Mouse (Mus musculus) mesoderm, embryonic 11.5 days (tissue): ENCODE measurements around the gene Mgp.

Experiments used
- DNase-seq: peaks from one replicate; pipeline ENCODE4 v3.0.0-alpha.2; 2012; ENCODE audit warnings: low read depth, low spot score

The Mgp gene

DNA sequence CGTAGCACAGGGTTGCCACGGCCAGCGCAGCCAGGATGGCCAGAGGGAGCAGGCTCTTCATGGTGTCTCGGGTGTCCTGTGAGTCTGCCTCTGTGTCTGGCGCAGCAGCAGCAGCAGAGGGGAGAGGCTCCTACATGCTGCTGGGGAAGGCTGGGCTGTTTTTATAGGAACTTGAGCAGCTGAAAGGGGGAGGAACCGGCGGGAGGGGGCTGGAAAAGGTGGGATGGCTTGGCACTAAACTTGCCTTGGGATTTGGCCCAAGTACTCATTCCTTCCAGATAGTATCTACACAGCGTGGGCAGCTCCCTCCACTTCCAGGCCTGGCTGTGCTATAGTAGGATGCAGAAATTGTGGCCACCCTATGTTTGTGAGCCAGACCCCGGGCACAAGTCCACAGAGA, at the start of gene Mgp:
Mgp (minus strand) TSS at position 154 of the 400 bp plus-strand sequence.
- DNase-seq, result no peak

DNA sequence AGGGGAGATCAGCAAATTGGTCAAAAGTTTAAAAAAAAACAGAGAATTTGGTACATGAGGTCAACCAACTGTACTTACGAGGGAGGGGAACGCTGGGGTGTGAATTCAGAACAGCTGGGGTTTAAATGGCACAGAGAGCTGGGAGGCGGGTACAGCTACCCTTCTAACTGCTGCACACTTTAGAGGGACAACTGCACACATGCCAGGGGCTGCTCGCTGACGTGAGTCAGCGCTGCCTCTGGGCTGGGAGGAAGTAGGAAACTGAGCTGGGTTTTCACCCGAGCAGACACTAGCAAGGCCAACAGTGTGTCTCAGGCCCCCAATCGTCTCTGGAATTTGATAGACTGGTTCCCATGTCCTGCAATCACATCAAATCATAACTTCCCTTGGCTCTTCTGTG, 49.4 kb upstream of the Mgp start:
- DNase-seq, result no peak

DNA sequence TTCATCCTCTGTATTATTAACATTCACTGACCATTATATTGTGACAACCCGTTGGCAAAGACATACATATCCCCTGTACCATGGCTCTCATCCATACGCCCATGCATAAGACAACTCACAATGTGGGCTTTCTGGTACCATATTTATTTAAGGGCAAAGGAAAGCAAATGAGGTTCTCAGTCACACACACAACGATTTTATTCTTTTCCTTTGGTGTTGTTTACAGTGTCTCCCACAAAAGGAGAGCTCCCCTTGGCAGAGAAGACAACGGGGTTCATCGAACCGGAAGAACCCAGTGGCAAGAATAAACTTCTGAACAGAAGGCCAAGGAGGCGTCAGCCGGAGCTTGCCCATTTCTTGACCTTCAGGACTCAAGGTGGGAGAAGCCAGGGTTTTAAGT, 47.9 kb upstream of the Mgp start, which contains the start of gene Pde6h:
Pde6h (plus strand) TSS at position 301 of the 400 bp plus-strand sequence.
- DNase-seq, result no peak

DNA sequence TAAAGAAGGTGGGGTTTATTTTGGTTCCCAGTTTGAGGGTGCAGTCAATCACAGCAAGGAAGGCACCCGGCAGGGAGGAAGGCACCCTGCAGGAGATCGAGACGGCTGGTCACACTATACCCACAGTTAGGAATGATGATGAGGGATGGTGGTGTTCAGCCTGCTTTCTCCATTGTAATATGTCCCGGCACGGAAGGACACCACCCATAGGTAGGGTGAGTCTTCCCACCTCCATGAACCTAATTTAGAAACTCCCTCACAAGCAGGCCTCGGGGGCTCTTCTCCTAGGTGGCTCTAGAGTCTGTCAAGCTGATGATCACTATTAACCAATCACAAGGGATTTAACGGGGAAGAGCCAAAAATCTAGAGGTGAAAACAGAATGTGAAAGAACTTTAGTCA, 47.2 kb upstream of the Mgp start:
- no peak for DNase-seq

DNA sequence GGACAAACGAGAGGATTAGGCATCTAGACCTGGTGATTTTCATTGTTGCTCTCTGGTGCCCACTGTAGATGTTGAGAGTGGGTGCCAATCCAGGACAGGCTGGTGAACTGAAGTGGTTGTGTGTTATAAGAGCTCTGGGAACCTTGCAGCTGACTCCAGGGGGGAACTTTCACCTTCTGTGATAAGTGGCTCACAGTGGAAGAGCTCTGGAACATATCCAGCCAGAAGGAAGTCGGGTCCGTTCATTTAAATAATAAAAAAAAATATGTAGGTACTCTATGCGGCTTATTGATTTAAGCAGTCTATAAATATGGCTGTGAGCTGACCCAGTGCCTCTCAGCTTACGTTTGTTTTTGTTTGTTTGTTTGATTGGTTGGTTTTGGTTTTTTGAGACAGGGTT, 46.5 kb upstream of the Mgp start, which contains the start of gene Erp27:
Erp27 (minus strand) TSS at position 101 of the 400 bp plus-strand sequence.
- DNase-seq, result no peak

DNA sequence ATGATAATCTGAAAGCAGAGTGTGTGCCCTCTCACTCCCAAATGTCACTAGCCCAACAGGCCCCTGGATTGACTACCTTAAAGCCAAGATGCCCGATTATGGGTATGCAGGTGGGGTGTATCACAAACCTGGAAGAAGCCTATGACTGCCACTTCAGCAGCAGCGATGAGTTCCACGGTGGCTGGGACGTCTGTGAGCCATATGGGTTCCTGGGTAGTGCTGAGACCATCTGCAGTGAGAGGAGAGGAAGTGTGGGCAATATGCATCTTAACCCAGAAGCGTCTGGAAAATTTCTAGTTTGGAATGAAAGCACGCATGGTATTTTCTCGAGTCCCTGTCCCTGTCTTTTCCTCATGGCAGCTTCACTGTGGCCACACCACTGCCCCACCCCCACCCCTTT, 46.0 kb upstream of the Mgp start:
- DNase-seq, result no peak

DNA sequence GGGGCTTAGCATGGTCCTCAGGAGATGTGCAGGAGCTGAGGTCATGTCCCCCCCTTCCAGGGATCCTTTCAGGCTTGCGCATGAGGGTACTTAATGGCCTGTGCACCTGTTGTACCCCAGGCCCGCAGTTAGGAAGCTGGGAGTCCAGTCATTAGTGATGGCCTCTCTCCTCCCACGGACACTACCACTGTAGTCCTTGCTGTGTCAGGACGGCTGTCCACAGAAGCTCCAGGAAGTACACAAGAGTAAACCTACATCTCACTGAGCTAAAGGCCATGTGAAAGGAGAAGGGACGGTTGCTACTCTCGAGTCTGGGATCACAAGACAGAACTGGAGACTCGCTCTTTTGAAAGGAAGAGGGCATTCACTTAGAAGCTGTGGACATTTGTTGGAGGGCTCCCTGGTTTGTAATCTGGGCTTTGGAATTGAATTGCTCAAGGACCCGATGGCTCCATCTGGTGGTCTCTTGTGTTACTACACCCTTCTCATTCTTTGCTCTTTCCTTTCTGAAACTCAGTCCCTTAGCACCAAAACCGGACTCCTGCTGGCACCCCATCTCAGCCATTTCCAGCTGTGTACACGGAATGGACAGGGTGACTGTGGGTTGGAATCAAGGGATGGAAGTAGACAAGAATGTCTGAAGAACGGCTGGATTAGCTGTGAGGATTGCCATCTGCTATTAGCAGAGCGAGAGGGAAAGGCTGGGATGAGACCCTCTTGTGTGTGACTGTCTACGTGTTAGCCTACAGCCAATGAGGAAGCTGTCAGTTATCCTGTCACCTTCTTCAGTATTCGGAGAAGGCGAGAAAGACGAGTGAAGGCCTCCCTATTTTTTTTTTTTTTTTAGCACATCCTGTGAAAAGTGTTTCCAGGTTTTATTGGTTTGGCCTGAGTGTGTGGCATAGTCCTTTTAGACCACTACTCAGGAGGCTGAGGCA, 45.0 kb upstream of the Mgp start:
- DNase-seq, result peak; percentile 41

DNA sequence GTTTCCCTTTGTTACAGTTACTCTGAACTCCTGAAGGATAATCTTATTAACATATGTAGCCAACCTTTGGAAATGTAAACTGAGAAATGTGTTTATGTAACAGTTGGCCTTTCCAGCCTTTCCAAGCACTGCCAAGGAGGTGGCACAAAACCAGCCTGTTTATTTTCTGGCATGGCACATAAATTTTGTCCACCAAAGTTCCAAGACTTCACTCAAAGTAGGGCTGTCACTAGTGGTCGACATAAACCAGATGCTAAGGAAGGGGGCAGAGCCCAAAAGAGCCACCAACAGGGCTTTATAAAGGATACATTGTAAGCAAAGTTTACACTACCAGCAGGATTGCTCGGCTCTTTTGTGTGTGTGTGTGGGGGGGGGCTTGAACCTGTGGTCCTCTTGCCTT, 42.3 kb upstream of the Mgp start:
- DNase-seq, result no peak

DNA sequence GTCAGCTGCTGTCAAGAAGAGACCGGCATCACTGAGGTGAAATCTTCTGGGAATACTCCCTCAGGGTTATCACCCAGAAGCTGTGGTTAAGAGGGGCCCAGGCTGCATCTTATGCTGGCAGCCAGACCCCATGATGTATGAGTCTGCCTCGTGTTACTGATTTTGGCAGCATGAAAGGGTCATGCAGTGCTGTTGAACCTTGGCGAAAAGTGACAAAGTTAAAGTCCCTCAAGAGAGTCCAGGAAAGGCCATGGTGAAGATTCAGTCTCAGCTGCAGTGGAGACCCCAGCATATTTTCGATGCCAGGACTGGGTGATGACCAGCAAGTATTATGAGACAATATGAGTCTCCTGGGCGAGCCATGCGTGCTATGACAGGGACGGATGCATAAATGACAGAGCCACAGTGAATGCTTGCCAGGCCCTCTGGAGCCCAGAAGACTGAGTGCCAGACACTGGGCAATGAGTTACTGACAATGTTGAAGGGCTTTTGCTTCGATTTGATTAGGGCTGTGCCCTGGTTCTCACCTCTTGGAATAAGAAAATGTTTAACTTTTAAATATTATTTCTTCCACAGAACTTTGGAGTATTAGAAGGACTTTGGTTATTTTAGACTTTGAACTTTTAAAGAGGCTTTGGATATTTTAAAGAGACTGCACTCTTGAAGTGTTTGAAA, 40.2 kb upstream of the Mgp start:
- DNase-seq, result no peak

DNA sequence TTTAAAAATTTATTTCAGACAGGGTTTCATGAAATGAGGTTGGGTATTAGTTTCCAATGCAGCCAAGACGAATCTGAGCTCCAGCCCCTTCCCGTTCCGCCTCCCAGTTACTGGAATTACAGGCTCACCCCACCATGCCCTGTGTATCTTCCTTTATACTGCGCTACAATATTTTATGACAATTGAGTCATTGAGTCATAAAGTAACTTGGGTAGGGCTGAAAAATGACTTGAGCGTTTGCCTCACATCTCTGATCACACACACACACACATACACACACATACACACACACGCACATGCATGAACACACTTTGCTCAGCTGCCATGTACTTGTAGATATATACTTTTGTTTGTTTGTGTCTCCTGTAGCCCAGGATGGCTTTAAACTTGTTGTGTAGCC, 38.6 kb upstream of the Mgp start:
- no peak for DNase-seq

DNA sequence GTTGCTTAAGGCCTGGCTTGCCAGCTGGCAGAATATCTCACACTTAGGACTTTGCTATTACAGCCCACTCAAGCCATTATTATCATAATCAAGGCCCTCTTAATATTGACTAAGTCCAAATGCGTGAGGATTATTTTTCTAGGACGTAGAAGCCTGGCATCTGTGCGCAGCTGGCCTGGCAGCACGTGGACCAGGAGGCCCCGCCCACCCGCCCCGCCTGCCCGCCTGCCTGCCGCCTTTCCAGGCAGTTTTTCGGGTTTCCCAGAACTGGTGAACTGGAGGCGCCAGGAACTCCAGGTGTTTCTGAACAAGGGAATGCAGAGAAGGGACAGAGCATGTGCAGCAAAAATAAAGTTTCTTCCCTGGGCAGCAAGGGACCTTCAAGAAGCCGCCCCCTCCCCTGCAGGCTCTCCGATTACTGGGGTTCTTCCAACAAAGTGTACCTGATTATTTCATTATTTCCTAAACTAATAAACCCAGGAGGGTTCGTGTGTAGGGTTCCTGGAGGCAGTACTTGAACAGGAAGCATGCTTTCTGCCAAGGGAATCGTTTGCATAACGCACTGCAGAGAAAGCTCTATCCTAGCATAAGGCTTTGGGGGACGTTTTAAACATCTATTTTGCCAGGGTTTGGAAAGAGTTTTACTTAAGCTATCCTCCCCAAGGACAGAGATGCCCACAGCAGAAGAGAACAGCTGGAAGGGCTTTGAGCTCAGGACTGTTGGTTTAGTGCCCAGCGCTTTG, 37.9 kb upstream of the Mgp start:
- peak; percentile 23 for DNase-seq

DNA sequence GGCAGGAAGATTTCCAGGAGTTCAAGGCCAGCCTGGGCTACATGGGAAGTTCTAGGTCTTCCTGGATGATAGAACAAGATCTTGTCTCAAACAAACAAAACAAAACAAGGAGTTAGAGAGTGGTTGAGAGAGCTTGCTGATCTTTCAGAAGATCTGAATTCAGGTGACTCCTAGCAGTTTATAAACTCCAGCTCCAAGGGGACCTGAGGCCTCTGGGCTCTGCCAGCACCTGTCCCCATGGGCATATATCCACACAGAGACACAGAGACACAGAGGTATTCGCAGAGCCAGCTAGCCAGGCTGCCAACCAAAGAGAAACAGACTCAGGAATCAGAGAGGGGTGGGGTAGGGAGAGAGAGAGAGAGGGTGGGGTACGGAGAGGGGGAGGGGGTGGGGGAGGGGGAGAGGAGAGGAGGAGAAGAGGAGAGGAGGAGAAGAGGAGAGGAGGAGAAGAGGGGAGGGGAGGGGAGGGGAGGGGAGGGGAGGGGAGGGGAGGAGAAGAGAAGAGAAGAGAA, 37.2 kb upstream of the Mgp start:
- DNase-seq, result no peak

DNA sequence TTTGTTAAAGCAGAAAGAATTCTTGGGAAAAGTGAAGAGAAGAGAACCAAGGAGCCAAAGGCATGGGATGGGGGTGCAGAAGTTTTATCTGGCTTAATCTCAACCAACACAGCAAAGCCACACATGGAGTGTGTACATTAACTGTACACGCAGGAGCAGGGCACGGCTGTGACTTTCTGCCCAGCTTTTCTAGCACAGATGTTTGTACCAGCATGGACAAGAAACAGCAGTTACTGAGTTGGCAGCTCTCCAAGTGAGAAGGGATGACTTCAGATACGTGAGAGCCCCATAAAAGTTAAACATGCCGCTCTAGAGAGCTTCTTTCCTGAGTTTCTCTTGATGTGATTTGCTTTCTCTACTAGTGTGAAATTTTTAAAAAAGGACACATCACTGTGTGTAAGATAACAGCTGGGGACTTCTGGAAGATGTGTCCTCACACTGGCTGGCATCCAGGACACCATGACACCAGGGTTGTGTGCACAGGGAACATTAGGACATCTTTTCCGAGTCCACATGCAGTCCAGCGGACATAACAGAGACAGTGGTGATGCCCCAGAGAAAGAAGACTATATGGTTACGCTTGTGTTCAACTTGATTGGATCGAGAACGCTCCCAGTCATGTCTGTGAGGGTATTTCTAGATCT, 34.7 kb upstream of the Mgp start:
- no peak for DNase-seq

DNA sequence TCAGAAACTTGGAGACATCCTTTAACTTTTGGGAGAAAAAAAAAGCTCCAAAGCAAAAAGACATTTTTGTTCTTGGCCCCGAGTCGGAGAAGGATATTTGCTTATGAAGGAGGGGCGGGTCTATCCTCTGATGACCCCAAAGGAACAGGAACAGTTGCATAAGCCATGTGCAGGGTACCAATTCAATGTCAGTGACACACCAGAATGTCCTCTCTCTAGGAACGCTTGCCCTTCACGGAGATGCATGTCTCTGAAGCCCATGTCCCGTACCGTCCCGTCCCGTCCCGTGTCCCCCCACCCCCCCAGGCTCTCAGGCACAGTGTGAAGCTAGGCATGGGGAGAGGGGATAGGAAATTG, 31.3 kb upstream of the Mgp start:
- DNase-seq, result no peak

DNA sequence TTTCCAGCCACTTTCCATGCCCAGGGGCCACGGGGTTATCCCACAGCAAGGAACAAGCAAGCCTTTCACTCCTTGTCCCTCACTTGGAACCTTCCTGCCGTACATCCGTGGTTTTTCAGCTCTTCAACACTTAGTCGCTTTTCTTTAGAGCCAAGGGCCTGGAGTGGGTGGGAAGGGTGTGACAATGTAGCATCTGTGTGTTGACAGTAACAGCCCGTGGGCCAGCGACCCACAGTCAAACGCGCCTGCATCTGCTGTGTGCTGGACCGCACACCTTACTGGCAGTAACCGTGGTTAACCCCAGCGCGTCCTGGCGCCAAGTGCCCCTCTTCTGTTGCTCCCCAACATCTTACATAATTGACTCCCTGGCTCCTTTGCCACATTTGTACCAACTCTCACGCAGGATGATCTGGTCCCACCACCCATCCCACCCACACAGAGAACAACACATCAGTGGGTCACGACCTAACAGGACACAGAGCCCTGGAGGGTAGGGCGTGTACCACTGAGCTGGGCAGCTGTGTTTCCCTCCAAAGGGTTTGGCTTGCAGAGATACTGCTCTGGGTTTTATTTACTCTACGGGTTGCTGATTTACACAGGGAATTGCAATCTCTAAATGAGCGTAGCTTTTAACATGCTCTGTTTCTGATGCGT, 30.8 kb upstream of the Mgp start:
- no peak for DNase-seq

DNA sequence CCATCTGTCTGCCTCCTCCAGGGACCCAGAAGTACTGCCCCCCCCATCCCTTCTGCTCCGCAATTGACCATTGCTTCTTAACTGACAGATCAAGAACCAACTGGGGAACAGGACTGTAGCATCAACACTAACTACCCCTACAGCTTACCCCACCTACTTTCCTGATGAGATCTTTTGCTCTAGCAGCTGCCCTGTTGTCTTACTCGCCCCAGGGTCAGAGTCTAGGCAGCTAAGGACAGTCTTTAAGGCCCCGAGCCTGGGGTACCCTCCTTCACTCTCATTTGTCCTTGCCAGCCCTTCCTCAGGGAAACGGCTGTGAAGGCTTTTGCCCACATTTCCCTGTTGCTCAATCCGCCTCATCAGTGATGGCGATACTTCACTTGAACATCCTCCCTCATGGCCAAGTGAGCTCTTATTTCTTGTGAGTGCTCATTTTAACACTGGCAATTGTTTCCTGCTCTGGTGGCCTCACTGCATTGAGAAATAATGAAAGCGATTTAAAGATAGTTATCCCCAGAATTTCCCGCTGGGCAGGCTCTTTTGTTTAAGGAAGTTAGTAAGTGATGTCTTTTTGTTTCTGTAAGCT, 28.4 kb upstream of the Mgp start:
- no peak for DNase-seq

DNA sequence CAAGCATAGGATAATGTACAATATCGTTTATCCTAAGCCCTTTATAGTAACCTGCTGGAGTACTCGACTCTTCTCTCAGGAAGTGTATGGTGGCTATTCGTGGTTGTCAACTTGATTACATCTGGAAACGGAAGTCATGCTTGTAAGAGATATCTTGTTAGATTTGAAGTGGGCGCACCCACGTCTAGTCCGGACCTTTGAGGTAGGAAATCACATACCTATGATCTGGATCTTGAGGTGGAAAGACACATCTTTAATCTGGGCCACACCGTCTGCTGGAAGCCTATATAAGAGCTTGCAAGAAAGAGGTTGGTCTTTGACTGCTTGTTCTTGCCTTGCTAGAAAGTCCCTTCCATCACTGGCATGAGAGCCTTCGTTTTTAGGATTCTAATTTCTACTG, 26.9 kb upstream of the Mgp start:
- no peak for DNase-seq

DNA sequence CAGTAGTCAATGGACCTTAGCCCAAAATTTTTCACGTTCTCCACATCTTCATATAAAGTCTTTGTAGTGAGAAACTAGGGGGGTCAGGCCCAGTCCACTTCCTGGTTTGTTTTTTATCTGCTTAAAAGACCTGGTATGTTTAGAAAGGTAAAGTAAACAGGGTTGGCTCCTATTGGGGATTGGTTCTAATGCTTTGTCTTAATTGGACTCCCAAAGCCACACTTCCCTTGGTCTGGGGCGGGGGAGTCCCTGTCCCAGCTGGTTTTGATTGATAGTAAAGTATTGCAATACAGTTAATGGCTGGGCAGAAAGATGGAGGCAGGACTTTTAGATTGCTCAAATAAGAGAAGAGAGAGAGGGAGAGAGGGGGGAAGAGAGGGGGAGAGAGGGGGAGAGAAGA, 25.4 kb upstream of the Mgp start:
- DNase-seq, result no peak

DNA sequence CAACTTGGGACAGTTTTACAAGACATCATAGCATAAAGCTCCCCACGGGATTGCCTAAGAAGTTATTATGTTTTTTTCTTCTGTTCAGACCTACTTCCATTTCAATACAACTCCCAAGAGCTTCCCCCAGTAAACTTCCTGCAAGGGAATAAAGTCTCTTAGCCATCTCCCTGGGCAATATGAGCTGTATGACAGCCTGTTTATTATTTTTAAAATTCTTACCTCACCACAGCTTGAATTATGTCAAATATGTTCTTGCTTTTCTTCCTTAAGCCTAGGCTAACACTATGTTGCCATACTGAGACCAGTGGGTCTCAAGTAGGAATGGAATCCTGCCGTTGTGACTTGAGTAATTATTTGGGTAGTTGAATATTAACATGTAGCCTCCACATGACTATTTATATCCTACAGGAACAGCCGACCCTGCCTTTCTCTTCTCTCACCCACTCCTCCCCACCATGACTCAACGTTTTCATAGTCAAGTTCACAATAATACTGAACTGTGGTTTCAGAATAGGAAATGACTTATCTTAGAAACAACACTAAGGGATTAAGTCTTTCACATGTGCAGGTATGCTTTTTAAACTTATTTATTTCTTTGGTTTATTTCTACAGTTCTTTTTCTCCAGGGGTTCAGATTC, 24.9 kb upstream of the Mgp start:
- no peak for DNase-seq

DNA sequence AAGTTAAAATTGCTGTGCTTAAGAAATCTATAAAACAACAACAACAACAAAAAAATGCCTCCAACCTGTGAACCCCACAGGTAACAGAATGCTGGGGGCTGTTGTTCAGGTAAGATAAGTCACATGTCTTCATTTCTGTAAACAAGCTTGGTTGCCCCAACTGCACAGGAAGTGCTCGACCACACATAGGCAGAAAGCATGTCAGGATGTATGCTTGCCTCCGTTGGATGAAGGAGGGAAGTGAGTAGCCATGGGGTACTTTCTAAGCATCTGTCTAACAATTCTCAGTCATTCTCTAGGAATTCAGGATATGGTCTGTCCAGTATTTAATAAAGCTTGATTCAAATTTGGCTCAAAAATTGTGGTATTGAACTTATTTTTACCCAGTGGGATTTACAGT, 23.3 kb upstream of the Mgp start:
- no peak for DNase-seq
